Mouse (Mus musculus): Measurements from ENCODE around the gene Upf1. TPM values are rescaled to one million over a fixed set of nuclear protein-coding genes. Genes with fewer than 3 reads are reported as not detected.
A peak's percentile ranks its signal among the peaks of the same experiment; 100 is the strongest.

Gene Upf1
- total RNA-seq, 4 experiments from 2014 or later: 64.2 to 82.6 (median 76.1) TPM

- DNase-seq: no peak
Observed at GRCm38 (mm10) chr8:70323716-70324115, 29.4 kb downstream of the Upf1 start.

GRCm38 (mm10) chr8:70317872-70318271 is 35.2 kb downstream of the Upf1 start:
- no peak for DNase-seq

GRCm38 (mm10) chr8:70316511-70317504 is 36.3 kb downstream of the Upf1 start:
- DNase-seq: no peak

- no peak for DNase-seq
Observed at GRCm38 (mm10) chr8:70315624-70316510, 37.2 kb downstream of the Upf1 start, which contains the start of gene Cers1. TSS of gene Cers1 (plus strand) at chr8:70315775.

DNA sequence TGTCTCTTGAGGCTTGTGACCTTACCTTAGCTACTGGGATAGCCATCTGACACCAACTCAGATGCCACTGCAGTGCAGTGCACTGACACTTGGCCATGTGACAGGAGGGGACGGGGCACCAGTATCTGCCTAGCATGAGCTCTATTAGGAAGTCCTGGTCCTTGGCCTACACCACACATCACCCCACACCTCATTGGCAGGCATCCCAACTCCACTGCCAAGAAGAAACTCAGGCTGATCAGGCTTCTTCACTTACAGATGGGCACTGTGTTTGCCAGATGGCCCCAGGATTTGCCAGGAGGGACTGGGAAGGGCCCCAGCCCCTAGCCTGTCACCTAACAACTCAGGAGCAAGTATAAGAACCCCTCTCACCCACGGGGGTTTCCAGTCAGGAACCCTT is 39.7 kb downstream of the Upf1 start:
- no peak for DNase-seq

DNA sequence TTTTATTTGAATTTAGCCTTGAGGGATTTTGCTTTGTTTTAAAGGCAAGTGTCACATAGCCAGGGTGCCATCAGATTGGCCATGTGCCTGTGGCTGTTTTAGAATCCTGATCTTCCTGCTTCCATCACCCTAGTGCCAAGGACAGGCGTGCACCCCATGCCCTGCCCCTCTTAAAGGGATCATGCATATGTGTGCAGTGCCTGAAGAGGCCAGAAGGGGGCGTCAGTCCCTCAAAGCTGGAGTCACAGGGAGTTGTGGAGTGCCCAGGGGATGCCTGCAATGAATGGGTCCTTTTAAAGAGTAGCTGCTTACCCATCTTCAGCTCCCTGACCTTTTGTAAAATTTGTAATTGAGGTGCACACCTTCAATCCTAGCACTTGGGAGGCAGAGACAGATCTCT is 43.8 kb downstream of the Upf1 start:
- no peak for DNase-seq

DNA sequence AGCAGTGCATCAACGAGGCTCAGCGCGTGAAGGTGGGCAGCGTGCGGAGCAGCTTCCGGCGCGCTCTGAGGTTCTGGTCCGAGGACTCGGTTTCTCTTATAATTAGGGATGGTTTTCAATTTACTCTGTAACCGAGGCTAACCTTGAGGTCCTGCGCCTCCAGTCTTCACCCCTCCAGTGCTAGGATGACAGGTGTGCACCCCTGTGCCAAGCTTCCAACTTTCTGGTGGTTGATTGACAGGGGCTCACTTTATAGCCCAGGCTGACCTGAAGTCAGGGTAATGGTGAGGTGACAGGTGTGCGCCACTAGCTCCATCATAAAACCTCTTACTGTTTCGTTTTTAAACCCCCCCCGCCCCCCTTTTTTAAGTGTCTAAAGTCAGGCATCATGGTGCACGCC is 50.2 kb downstream of the Upf1 start:
- DNase-seq: no peak

DNA sequence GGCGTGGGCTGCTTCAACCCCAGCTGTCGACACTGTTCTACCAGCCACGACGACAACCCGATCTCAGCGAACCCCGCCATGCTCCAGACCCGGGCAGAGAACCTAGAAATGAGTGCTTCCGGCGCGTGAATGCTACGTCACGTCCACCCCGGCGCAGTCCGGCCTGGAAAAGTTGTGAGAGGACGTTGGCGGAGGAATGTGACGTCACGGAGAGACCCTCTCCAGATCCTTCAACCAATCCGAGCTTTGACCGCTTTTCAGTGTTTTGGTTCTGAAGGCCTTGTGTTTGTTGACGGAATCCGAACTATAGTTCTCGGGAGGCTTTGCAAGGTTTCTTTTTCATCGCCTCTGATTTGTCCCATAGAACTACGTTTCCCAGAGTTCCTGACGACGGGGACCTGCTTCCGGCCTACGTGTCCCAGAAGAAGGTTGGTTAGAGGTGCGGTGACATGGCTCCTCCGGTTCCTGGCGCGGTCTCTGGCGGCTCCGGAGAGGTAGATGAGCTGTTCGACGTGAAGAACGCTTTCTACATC is 50.7 kb downstream of the Upf1 start, which contains the start of the genes Ddx49 and Cope:
Ddx49 (minus strand) TSS at position 132 of the 533 bp plus-strand sequence.
Cope (plus strand) TSS at position 161 of the 533 bp plus-strand sequence.
- peak; percentile 91 for DNase-seq

DNA sequence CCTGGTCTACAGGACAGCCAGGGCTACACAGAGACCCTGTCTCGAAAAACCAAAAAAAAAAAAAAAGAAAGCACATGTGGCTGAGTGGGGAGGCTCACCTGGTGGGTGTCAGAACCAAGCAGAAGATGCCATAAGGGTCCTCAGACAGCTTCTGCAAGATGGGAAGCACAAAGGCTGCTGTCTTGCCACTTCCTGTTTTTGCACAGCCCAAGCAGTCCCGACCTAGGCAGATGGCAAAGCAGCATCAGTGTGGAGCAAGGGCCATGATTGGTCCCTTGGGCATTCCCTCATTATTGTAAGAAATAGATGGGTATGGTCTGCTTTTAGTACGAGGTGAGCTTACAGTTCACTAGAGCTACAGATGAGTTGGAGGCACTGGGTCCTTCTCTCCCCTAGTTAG is 52.2 kb downstream of the Upf1 start:
- DNase-seq: no peak

DNA sequence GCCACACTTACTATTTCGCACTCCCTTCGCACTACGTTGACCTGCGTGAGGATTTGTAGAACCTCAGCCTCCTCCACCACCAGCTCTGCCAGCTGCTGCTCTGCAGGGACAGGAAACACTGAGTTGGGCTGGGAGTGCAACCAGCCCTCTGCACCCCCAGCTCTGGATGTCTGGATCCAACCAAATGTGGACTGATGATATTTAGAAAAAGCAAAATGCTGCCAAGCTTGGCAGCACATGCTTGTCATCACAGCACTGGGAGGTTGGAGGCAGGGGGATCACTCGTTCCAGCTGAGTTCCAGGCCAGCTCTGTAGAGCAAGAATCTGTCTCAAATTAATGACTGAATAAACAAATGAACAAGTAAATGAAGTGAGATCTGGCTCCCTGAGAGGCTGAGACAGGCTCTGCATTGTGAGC is 59.1 kb downstream of the Upf1 start:
- no peak for DNase-seq

DNA sequence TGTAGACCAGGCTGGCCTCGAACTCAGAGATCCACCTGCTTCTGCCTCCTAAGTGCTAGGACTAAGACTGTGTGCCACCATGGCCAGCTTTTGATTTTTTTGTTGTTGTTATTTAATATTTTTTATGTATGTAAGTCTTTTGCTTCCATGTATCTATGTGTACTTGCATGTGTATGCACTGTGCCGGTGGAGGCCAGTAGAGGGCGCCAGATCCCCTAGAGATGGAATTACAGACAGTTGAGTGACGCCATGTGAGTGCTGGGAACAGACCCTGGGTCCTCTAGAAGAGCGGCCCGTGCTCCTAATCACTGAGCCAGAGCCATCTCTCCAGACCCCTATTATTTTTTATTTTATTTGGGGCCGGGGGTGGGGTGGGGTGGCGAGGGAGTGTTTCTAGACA is 66.3 kb downstream of the Upf1 start:
- DNase-seq: no peak

DNA sequence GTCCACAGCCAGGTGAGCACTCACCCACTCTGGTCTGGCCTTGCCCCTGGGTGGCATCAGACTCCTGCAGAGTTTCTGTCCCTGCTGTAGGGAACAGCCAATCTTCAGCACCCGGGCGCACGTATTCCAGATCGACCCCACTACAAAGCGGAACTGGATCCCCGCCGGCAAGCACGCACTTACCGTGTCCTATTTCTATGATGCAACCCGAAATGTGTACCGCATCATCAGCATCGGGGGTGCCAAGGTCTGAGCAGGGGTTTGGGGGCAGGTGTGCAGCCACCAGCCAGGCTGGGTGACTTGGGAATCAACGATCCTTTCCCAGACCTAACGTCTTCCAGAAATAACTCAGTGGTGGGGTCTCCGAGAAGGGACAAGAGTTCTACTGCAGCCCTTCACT is 67.8 kb downstream of the Upf1 start:
- DNase-seq: no peak

DNA sequence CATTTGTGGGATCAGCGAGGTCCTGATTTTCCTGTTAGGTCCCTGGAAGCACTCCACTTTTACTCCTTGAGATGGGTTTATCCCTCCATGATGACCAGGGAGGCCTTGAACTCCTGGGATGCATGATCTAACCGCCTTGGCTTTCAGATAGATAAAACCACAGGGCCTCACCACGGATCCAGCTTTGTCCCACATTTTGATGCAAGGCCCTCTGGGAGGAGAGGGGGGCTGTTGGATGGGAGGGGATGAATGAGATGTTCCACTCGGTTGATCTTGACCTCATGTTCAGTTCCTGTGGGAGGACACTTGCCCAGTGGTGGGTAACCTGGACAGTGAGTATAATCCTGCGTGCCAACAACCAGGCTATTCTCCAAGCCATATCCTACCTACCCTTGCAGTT is 68.7 kb downstream of the Upf1 start:
- no peak for DNase-seq

DNA sequence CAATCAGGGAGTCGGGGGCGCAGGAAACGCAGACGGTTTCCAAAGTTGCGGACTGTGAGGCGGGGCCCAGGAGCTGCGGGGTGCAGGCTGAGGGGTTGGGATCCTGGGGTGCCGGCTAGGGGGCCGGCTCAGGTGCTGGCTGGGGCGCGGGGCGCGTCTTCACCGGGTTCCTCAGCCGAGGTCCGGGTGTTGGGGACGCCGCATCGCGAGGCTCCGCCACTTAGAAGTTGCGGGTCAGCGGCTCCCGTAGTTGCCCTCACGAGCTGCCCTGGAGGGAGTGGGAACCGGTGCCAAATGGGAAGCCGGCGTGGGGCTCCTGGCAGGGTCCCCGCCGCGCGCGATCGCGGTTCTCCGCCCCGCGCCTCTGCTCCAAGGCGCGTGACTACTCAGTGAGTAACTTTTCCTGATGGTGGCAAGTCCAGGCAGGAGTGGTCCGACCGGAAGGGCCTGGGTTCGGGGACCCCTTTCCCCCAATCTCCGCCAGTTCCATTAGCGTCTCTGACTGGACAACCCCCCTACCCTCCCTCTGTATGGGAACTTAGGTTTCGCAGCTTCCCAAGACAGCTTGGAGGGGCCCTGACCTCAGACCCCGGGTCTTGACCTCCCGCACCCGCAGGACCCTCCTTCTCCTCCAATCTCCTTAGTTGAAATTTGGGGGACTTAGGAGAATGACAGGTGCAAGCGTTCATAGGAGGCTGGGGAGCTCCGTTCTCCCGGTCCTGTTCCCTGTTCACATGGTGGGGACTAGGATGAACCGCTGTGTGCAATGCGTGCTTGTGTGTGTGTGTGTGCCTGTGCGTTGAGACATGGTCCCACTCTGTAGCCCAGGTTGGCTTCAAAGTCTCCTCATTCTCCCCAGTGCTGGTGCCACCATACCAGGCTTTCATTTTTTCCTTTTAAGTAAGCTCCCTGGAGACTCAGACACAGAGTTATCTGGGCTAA is 69.7 kb downstream of the Upf1 start:
- DNase-seq: no peak

DNA sequence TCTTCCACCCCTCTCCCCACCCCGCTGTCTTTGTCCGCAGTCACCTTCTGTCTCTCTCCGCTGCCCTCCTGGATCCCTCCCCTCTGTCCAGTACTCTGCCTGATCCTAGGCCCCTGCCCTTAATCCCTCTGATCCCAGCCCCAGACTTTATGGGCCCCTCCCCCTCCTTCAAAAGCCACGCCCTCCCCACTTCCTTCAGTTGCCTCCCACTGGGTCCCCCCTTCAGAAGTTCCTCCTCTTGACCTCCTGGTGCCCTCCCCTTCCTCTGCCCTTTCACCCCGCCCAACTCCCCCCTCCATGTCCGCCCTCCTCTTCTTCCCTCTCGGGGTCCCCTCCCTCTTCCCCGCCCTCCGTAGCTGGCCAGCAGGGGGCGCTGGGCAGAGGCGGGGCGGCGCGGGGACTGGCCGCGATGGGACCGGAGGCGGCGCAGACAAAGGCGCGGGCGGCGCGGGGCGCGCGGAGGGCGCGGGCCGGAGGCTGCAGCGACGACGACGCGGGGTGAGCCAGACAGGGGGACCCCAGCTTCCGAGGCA is 70.4 kb downstream of the Upf1 start, which contains the start of gene Homer3:
Homer3 (plus strand) TSS at position 225 of the 533 bp plus-strand sequence.
- DNase-seq: peak; percentile 88

Other genes with a start within 250 kb of the Upf1 start
- gene Ncan, start 232.4 kb downstream of the Upf1 start, total RNA-seq (2022): 1 to 10 TPM in 1 of 4 experiments, under 1 TPM in 3; 0.20 to 1.5 (median 0.36) TPM
- 10 to 100 TPM; 24.5 to 26.7 (median 25.1) TPM for gene Nr2c2ap, start 221.9 kb downstream of the Upf1 start, total RNA-seq (2022)
- 10 to 100 TPM; 15.9 to 24.7 (median 21.9) TPM for gene Rfxank, start 214.1 kb downstream of the Upf1 start, total RNA-seq (2022)
- 10 to 100 TPM; 49.9 to 65.3 (median 59.3) TPM for gene Borcs8, start 213.8 kb downstream of the Upf1 start, total RNA-seq (2022)
- 1 to 10 TPM in 2 of 4 experiments, under 1 TPM in 2; 0.70 to 1.4 (median 0.99) TPM for gene Mef2b, start 213.6 kb downstream of the Upf1 start, total RNA-seq (2022)
- gene Tmem161a, start 180.9 kb downstream of the Upf1 start, total RNA-seq (2022): 10 to 100 TPM; 70.3 to 95.5 (median 90.6) TPM
- gene Slc25a42, start 141.0 kb downstream of the Upf1 start, total RNA-seq (2022): 10 to 100 TPM; 41.0 to 54.2 (median 43.1) TPM
- gene Sugp2, start 119.1 kb downstream of the Upf1 start, total RNA-seq (2022): 10 to 100 TPM; 34.6 to 65.6 (median 46.1) TPM
- 10 to 100 TPM; 13.3 to 19.3 (median 16.0) TPM for gene Armc6, start 118.8 kb downstream of the Upf1 start, total RNA-seq (2022)
- 10 to 100 TPM; 18.7 to 38.9 (median 29.2) TPM for gene Homer3, start 70.5 kb downstream of the Upf1 start, total RNA-seq (2022)
- gene Ddx49, start 50.8 kb downstream of the Upf1 start, total RNA-seq (2022): 10 to 100 TPM; 74.5 to 93.4 (median 86.3) TPM
- gene Cope, start 50.8 kb downstream of the Upf1 start, total RNA-seq (2022): 100 to 1,000 TPM; 190 to 236 (median 226) TPM
- 1 to 10 TPM; 2.8 to 5.3 (median 4.1) TPM for gene Cers1, start 37.5 kb downstream of the Upf1 start, total RNA-seq (2022)
- gene Gdf1, start 23.5 kb downstream of the Upf1 start, total RNA-seq (2022): 1 to 10 TPM in 2 of 4 experiments, under 1 TPM in 2; 0.70 to 1.6 (median 1.1) TPM
- under 1 TPM in 3 of 4 experiments, not detected in 1; 0.17 to 0.61 (median 0.27) TPM for gene Comp, start 20.3 kb upstream of the Upf1 start, total RNA-seq (2022)
- gene Crtc1, start 86.3 kb upstream of the Upf1 start, total RNA-seq (2022): 10 to 100 TPM; 25.3 to 52.7 (median 36.5) TPM
- 10 to 100 TPM; 27.3 to 35.8 (median 30.6) TPM for gene Klhl26, start 123.7 kb upstream of the Upf1 start, total RNA-seq (2022)
- gene Tmem59l, start 134.1 kb upstream of the Upf1 start, total RNA-seq (2022): 10 to 100 TPM; 27.2 to 44.6 (median 31.0) TPM
- 1 to 10 TPM in 1 of 4 experiments, under 1 TPM in 2, not detected in 1; 0.51 to 1.5 (median 0.59) TPM for gene Crlf1, start 139.9 kb upstream of the Upf1 start, total RNA-seq (2022)
- gene Rex1bd, start 153.5 kb upstream of the Upf1 start, total RNA-seq (2022): 100 to 1,000 TPM; 126 to 165 (median 148) TPM
- gene Uba52, start 157.5 kb upstream of the Upf1 start, total RNA-seq (2022): 1,000 to 10,000 TPM; 1,217 to 1,378 (median 1,304) TPM
- 100 to 1,000 TPM; 352 to 405 (median 379) TPM for gene Fkbp8, start 174.4 kb upstream of the Upf1 start, total RNA-seq (2022)
- 10 to 100 TPM; 77.1 to 86.6 (median 80.3) TPM for gene Kxd1, start 174.7 kb upstream of the Upf1 start, total RNA-seq (2022)
- gene Ell, start 186.2 kb upstream of the Upf1 start, total RNA-seq (2022): 10 to 100 TPM; 25.2 to 38.3 (median 30.3) TPM
- 100 to 1,000 TPM; 124 to 207 (median 158) TPM for gene Isyna1, start 241.1 kb upstream of the Upf1 start, total RNA-seq (2022)